Mouse (Mus musculus) embryonic facial prominence, embryonic 12.5 days (tissue): ENCODE data around the gene Cnbd2. TPM values are rescaled to one million over a fixed set of nuclear protein-coding genes. Genes with fewer than 3 reads are reported as not detected.
"Not testable (repeated sequence)": the region's sequence is repeated elsewhere in the genome, so short reads cannot be mapped to it uniquely, and the experiment has no call there.

ENCODE experiments used
- ATAC-seq: fragments of 200-750 bp; cut with Nextera tagmentation; 2 replicates; pipeline ENCODE4 v1.8.0; 2017; ENCODE audit not compliant: insufficient number of reproducible peaks, insufficient read depth, low FRiP score, low TSS enrichment
- H3K27ac ChIP-seq: fragments of 300-500 bp; sonication (generic); 2 replicates; pipeline ENCODE4 v1.5.1; 2016; ENCODE audit warnings: mild to moderate bottlenecking
- H3K27me3 ChIP-seq: fragments of 300-500 bp; sonication (generic); 2 replicates; pipeline ENCODE4 v1.6.1; 2016; ENCODE audit warnings: mild to moderate bottlenecking, moderate library complexity
- H3K36me3 ChIP-seq: fragments of 300-500 bp; sonication (generic); 2 replicates; pipeline ENCODE4 v1.6.1; 2016; ENCODE audit warnings: mild to moderate bottlenecking
- H3K4me1 ChIP-seq: fragments of 300-500 bp; sonication (generic); 2 replicates; pipeline ENCODE4 v1.6.1; 2016
- H3K4me2 ChIP-seq: fragments of 300-500 bp; sonication (generic); replicated peaks from 2 replicates; pipeline ENCODE4 v1.6.1; 2016; ENCODE audit warnings: mild to moderate bottlenecking, moderate library complexity
- H3K4me3 ChIP-seq: fragments of 300-500 bp; sonication (generic); 2 replicates; pipeline ENCODE4 v1.5.1; 2016; ENCODE audit warnings: mild to moderate bottlenecking
- H3K9ac ChIP-seq: fragments of 300-500 bp; sonication (generic); 2 replicates; pipeline ENCODE4 v1.6.1; 2016; ENCODE audit warnings: mild to moderate bottlenecking, moderate library complexity
- H3K9me3 ChIP-seq: fragments of 300-500 bp; sonication (generic); 2 replicates; pipeline ENCODE4 v1.6.1; 2016; ENCODE audit warnings: mild to moderate bottlenecking, moderate library complexity
- WGBS: fragments of 180-500 bp; shearing (Covaris S2); methylation state at CpG from one replicate; pipeline ENCODE4 v1.1.7; 2016; 5-methylcytosine and 5-hydroxymethylcytosine counted together
- polyA plus RNA-seq: library from polyadenylated mRNA; unstranded; fragments of >200 nt; fragmentation: Nextera tagmentation; extraction: Ambion mirVana; gene quantifications from 2 replicates; pipeline ENCODE4 v1.2.1, GENCODE M21; 2016

The Cnbd2 gene
- polyA plus RNA-seq, 1 experiment from 2014 or later: 5.1 TPM

- peak overlapping the region; percentile 32 for H3K4me2 ChIP-seq
- H3K27ac ChIP-seq: 0 out of 2 replicates have a peak overlapping the region, but pooled peaks have one; percentile 23
- peak overlapping the region; percentile 35 for H3K4me3 ChIP-seq
- no peaks in the 10 kb centered on the region for H3K9me3 ChIP-seq
- no peaks in the 10 kb centered on the region for H3K36me3 ChIP-seq
- H3K9ac ChIP-seq: no peak overlapping the region
- no peak for ATAC-seq
- no peaks in the 10 kb centered on the region for H3K27me3 ChIP-seq
- H3K4me1 ChIP-seq: peaks cover 4% of the 10 kb centered on the region; the same call in 1 of the 2 replicates
- WGBS: 65% methylated on average over 5 of the region's 5 CpGs
Measured at GRCm38 (mm10) chr2:156393155-156393828, 81.2 kb downstream of the Cnbd2 start.

GRCm38 (mm10) chr2:156394282-156394681, 82.2 kb downstream of the Cnbd2 start:
- Histone ChIP-seq H3K4me2 (no peak overlapping the region), H3K36me3 (no peaks in the 10 kb centered on the region), H3K27ac (no peak overlapping the region), H3K27me3 (no peaks in the 10 kb centered on the region), H3K4me3 (no peak overlapping the region), H3K4me1 (peaks cover 4% of the 10 kb centered on the region; the same call in 1 of the 2 replicates), H3K9me3 (no peaks in the 10 kb centered on the region), H3K9ac (no peak overlapping the region)
- ATAC-seq: no peak
- 94% methylated on average over 4 of the region's 4 CpGs for WGBS

GRCm38 (mm10) chr2:156396096-156396495, 84.0 kb downstream of the Cnbd2 start:
- no peak overlapping the region for H3K4me3 ChIP-seq
- H3K9me3 ChIP-seq: no peaks in the 10 kb centered on the region
- H3K27me3 ChIP-seq: no peaks in the 10 kb centered on the region
- no peak overlapping the region for H3K27ac ChIP-seq
- WGBS: 82% methylated on average over 2 of the region's 2 CpGs
- H3K9ac ChIP-seq: no peak overlapping the region
- no peaks in the 10 kb centered on the region for H3K36me3 ChIP-seq
- no peak for ATAC-seq
- H3K4me2 ChIP-seq: no peak overlapping the region
- peaks cover 8% of the 10 kb centered on the region for H3K4me1 ChIP-seq

DNA sequence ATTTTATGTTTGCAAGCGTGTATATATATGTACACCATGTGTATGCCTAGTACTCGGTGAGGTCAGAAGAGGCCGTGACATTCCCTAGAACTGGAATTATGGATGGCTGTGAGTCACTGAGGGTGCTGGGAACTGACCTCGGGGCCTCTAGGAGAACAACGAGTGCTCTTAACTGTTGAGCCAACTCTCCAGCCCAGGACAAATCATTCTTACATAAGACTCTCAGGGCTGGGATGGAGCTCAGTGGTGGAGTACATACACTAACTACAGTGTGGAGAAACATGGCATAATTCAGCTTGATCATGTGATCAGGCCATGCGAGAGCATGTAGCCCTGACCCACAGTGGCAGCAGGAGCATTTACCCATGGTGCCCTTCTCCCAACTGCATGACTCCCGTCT, 85.9 kb downstream of the Cnbd2 start:
- no peak overlapping the region for H3K4me2 ChIP-seq
- WGBS: 89% methylated on average over 7 of the region's 7 CpGs
- H3K36me3 ChIP-seq: no peaks in the 10 kb centered on the region
- peaks cover 15% of the 10 kb centered on the region for H3K4me1 ChIP-seq
- no peaks in the 10 kb centered on the region for H3K9me3 ChIP-seq
- H3K27ac ChIP-seq: no peak overlapping the region
- H3K9ac ChIP-seq: no peak overlapping the region
- no peak overlapping the region for H3K4me3 ChIP-seq
- no peaks in the 10 kb centered on the region for H3K27me3 ChIP-seq
- ATAC-seq: no peak

DNA sequence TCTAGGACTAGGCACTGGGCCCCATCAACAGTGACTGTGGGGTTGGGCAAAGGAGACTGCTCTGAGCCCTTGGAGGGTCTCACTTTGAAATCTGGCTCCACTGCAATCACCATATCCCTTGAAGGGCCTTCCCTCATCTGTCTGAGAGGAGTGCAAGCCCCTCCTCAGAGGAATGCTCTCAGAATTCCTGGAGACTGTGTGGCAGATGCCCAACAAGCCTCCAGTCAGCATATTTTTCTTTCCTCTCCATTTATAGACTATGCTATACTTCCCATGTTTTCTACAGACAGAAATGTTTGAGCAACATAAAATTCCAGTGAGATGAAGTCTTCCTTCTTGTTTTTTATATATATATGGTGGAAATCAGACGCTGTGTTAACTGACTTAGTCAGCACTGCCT, 87.4 kb downstream of the Cnbd2 start:
- H3K9me3 ChIP-seq: no peaks in the 10 kb centered on the region
- no peaks in the 10 kb centered on the region for H3K27me3 ChIP-seq
- H3K9ac ChIP-seq: no peak overlapping the region
- no peak overlapping the region for H3K27ac ChIP-seq
- ATAC-seq: no peak
- H3K4me1 ChIP-seq: peaks cover 12% of the 10 kb centered on the region
- H3K36me3 ChIP-seq: no peaks in the 10 kb centered on the region
- WGBS: 81% methylated on average over 1 of the region's 1 CpGs
- H3K4me2 ChIP-seq: no peak overlapping the region
- H3K4me3 ChIP-seq: no peak overlapping the region

GRCm38 (mm10) chr2:156401331-156401730, 89.2 kb downstream of the Cnbd2 start:
- peaks cover 12% of the 10 kb centered on the region for H3K4me1 ChIP-seq
- H3K36me3 ChIP-seq: no peaks in the 10 kb centered on the region
- H3K4me3 ChIP-seq: no peak overlapping the region
- no peaks in the 10 kb centered on the region for H3K9me3 ChIP-seq
- peak overlapping the region; percentile 15; the same call in 1 of the 2 replicates for H3K9ac ChIP-seq
- 9% methylated on average over 9 of the region's 9 CpGs for WGBS
- no peak overlapping the region for H3K27ac ChIP-seq
- no peaks in the 10 kb centered on the region for H3K27me3 ChIP-seq
- H3K4me2 ChIP-seq: peak overlapping the region; percentile 33; the same call in 1 of the 2 replicates
- ATAC-seq: peak; percentile 62; the same call in 1 of the 2 replicates

DNA sequence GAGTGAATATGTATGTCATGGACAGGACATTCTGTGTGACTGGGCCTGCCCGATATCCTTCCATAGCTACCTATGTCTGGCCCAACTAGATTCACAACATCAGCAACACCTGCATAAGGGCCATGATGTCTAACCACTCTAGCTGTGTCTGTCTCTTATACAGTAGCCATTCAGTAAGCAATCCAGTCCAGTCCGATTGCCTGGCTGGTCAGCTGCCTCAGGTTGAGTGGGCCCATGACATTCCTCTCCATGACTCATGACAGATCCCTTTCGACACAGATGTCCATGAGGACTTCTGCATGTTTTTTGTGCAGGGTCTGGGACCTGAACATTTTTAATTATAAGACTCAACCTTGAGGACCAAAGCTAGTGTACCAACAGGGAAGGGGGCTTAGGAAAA, 89.9 kb downstream of the Cnbd2 start:
- ATAC-seq: no peak
- Histone ChIP-seq H3K27me3 (no peaks in the 10 kb centered on the region), H3K4me3 (no peak overlapping the region), H3K4me1 (peaks cover 18% of the 10 kb centered on the region), H3K9ac (no peak overlapping the region), H3K27ac (no peak overlapping the region), H3K36me3 (no peaks in the 10 kb centered on the region), H3K9me3 (no peaks in the 10 kb centered on the region), H3K4me2 (no peak overlapping the region)
- 82% methylated on average over 3 of the region's 3 CpGs for WGBS

GRCm38 (mm10) chr2:156406987-156407386, 94.9 kb downstream of the Cnbd2 start:
- no peaks in the 10 kb centered on the region for H3K9me3 ChIP-seq
- peak; percentile 92 for ATAC-seq
- H3K9ac ChIP-seq: peak overlapping the region; percentile 38; the same call in 1 of the 2 replicates
- no peaks in the 10 kb centered on the region for H3K36me3 ChIP-seq
- H3K27me3 ChIP-seq: no peaks in the 10 kb centered on the region
- 4% methylated on average over 3 of the region's 3 CpGs for WGBS
- H3K4me3 ChIP-seq: no peak overlapping the region
- H3K4me2 ChIP-seq: no peak overlapping the region
- H3K27ac ChIP-seq: peak overlapping the region; percentile 84
- peaks cover 23% of the 10 kb centered on the region for H3K4me1 ChIP-seq

GRCm38 (mm10) chr2:156408168-156408567, 96.1 kb downstream of the Cnbd2 start:
- Histone ChIP-seq H3K4me1 (peaks cover 20% of the 10 kb centered on the region), H3K27me3 (no peaks in the 10 kb centered on the region), H3K9ac (no peak overlapping the region), H3K4me3 (no peak overlapping the region), H3K36me3 (no peaks in the 10 kb centered on the region), H3K9me3 (no peaks in the 10 kb centered on the region), H3K4me2 (no peak overlapping the region), H3K27ac (peak overlapping the region; percentile 84; the same call in 1 of the 2 replicates)
- WGBS: 37% methylated on average over 8 of the region's 8 CpGs
- no peak for ATAC-seq

DNA sequence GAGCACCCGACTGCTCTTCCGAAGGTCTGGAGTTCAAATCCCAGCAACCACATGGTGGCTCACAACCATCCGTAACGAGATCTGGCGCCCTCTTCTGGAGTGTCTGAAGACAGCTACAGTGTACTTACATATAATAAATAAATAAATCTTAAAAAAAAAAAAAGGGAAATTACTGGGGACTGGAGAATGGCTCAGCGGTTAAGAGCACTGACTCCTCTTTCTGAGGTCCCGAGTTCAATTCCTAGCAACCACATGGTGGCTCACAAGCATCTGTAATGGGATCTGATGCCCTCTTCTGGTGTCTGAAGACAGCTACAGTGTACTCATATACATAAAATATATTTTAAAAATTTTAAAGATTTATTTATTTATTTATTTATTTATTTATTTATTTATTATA, 99.2 kb downstream of the Cnbd2 start:
- H3K9ac ChIP-seq, ATAC-seq, H3K36me3 ChIP-seq, H3K27me3 ChIP-seq, H3K4me3 ChIP-seq, H3K4me2 ChIP-seq, H3K27ac ChIP-seq, H3K9me3 ChIP-seq: not testable (repeated sequence)
- peaks cover 20% of the 10 kb centered on the region for H3K4me1 ChIP-seq
- 81% methylated on average over 7 of the region's 7 CpGs for WGBS

- H3K27ac ChIP-seq: no peak overlapping the region
- 57% methylated on average over 2 of the region's 2 CpGs for WGBS
- no peaks in the 10 kb centered on the region; the same call in 1 of the 2 replicates for H3K4me1 ChIP-seq
- H3K9me3 ChIP-seq: no peaks in the 10 kb centered on the region
- ATAC-seq: no peak
- no peaks in the 10 kb centered on the region for H3K36me3 ChIP-seq
- no peak overlapping the region for H3K4me2 ChIP-seq
- no peak overlapping the region for H3K4me3 ChIP-seq
- H3K9ac ChIP-seq: no peak overlapping the region
- peaks cover 8% of the 10 kb centered on the region; the same call in 1 of the 2 replicates for H3K27me3 ChIP-seq
Measured at GRCm38 (mm10) chr2:156414996-156415395, 102.9 kb downstream of the Cnbd2 start.

- no peak for ATAC-seq
- H3K27ac ChIP-seq: no peak overlapping the region
Measured at GRCm38 (mm10) chr2:156415674-156416073, 103.6 kb downstream of the Cnbd2 start.

More at GRCm38 (mm10) chr2:156415674-156416073, 103.6 kb downstream of the Cnbd2 start:
- 67% methylated on average over 5 of the region's 5 CpGs for WGBS
- Histone ChIP-seq H3K27me3 (peaks cover 15% of the 10 kb centered on the region), H3K4me2 (no peak overlapping the region), H3K9me3 (no peaks in the 10 kb centered on the region), H3K4me3 (no peak overlapping the region), H3K9ac (no peak overlapping the region), H3K4me1 (no peaks in the 10 kb centered on the region; the same call in 1 of the 2 replicates), H3K36me3 (no peaks in the 10 kb centered on the region)
